Mouse (Mus musculus) forebrain, embryonic 15.5 days (tissue): Measurements from ENCODE around the gene Runx2. TPM values are rescaled to one million over a fixed set of nuclear protein-coding genes. Genes with fewer than 3 reads are reported as not detected.

Experiments used
- ATAC-seq: fragments of 200-750 bp; cut with Nextera tagmentation; replicated peaks from 2 replicates; pipeline ENCODE4 v1.8.0; 2017; ENCODE audit warnings: mild to moderate bottlenecking, moderate TSS enrichment, moderate library complexity
- H3K27ac ChIP-seq: fragments of 300-500 bp; sonication (generic); replicated peaks from 2 replicates; pipeline ENCODE4 v1.5.1; 2015; ENCODE audit warnings: mild to moderate bottlenecking, inconsistent platforms
- H3K27me3 ChIP-seq: fragments of 300-500 bp; sonication (generic); 2 replicates; pipeline ENCODE4 v1.6.1; 2015; ENCODE audit warnings: inconsistent platforms
- H3K36me3 ChIP-seq: fragments of 300-500 bp; sonication (generic); 2 replicates; pipeline ENCODE4 v1.6.1; 2015; ENCODE audit warnings: mild to moderate bottlenecking, inconsistent platforms
- H3K4me1 ChIP-seq: fragments of 300-500 bp; sonication (generic); 2 replicates; pipeline ENCODE4 v1.6.1; 2015; ENCODE audit warnings: inconsistent platforms
- H3K4me2 ChIP-seq: fragments of 300-500 bp; sonication (generic); replicated peaks from 2 replicates; pipeline ENCODE4 v1.6.1; 2015; ENCODE audit warnings: mild to moderate bottlenecking, inconsistent platforms
- H3K4me3 ChIP-seq: fragments of 300-500 bp; sonication (generic); 2 replicates; pipeline ENCODE4 v1.5.1; 2015; ENCODE audit warnings: mild to moderate bottlenecking, inconsistent platforms
- H3K9ac ChIP-seq: fragments of 300-500 bp; sonication (generic); replicated peaks from 2 replicates; pipeline ENCODE4 v1.6.1; 2015; ENCODE audit warnings: mild to moderate bottlenecking, inconsistent platforms
- H3K9me3 ChIP-seq: fragments of 300-500 bp; sonication (generic); 2 replicates; pipeline ENCODE4 v1.6.1; 2016; ENCODE audit warnings: inconsistent platforms
- WGBS: fragments of 180-500 bp; shearing (Covaris S2); methylation state at CpG from one replicate; pipeline ENCODE4 v1.1.7; 2015; ENCODE audit warnings: mixed read lengths; 5-methylcytosine and 5-hydroxymethylcytosine counted together
- polyA plus RNA-seq: library from polyadenylated mRNA; unstranded; fragments of >200 nt; fragmentation: Nextera tagmentation; extraction: Ambion mirVana; gene quantifications from 2 replicates; pipeline ENCODE4 v1.2.1, GENCODE M21; 2015

Runx2 gene
- polyA plus RNA-seq, 1 experiment from 2014 or later = 0.31 TPM

GRCm38 (mm10) chr17:44455681-44456600 is 358.7 kb downstream of the Runx2 start:
- peak; percentile 92 for ATAC-seq
- no peaks in the 10 kb centered on the region for H3K4me1 ChIP-seq

GRCm38 (mm10) chr17:44449915-44450471 is 364.6 kb downstream of the Runx2 start:
- H3K9me3 ChIP-seq = no peaks in the 10 kb centered on the region
- H3K4me1 ChIP-seq = no peaks in the 10 kb centered on the region
- H3K27me3 ChIP-seq = no peaks in the 10 kb centered on the region
- WGBS = 86% methylated on average over 9 of the region's 9 CpGs
- no peak for ATAC-seq
- no peak overlapping the region for H3K9ac ChIP-seq
- no peak overlapping the region for H3K27ac ChIP-seq
- H3K4me3 ChIP-seq = no peak overlapping the region
- H3K36me3 ChIP-seq = no peaks in the 10 kb centered on the region
- H3K4me2 ChIP-seq = no peak overlapping the region

More at GRCm38 (mm10) chr17:44455681-44456600, 358.7 kb downstream of the Runx2 start:
- Histone ChIP-seq H3K4me3 (no peak overlapping the region), H3K27me3 (no peaks in the 10 kb centered on the region), H3K27ac (no peak overlapping the region), H3K9me3 (no peaks in the 10 kb centered on the region), H3K36me3 (no peaks in the 10 kb centered on the region), H3K4me2 (no peak overlapping the region), H3K9ac (no peak overlapping the region)
- WGBS = 36% methylated on average over 12 of the region's 12 CpGs

Other genes with a start within 250 kb of the Runx2 start
- gene Supt3, start 37.6 kb downstream of the Runx2 start, polyA plus RNA-seq = 17.8 and 19.7 TPM in 2 replicates